Mouse (Mus musculus) neural tube, embryonic 11.5 days (tissue): ENCODE measurements at regions not wholly inside any gene's neighbourhood (a gene's known extent, or its start where the extent isn't known, plus 50 kb on each side); places are given as distances from the start of the nearest gene placed in this dataset.

Source experiments
- ATAC-seq: fragments of 200-750 bp; cut with Nextera tagmentation; 2 replicates; pipeline ENCODE4 v1.8.0; 2017; ENCODE audit warnings: moderate number of reproducible peaks, mild to moderate bottlenecking, moderate TSS enrichment, moderate library complexity; ENCODE audit not compliant: insufficient read depth, low FRiP score, low TSS enrichment
- DNase-seq: peaks from one replicate; pipeline ENCODE4 v3.0.0-alpha.2; 2015; ENCODE audit warnings: low spot score
- H3K27ac ChIP-seq: fragments of 300-500 bp; sonication (generic); 2 replicates; pipeline ENCODE4 v1.5.1; 2014; ENCODE audit warnings: low read depth, mild to moderate bottlenecking, low read length
- H3K27me3 ChIP-seq: fragments of 300-500 bp; sonication (generic); 2 replicates; pipeline ENCODE4 v1.6.1; 2014; ENCODE audit warnings: mild to moderate bottlenecking, low read length, mixed read lengths; ENCODE audit not compliant: control insufficient read depth, insufficient read depth
- H3K36me3 ChIP-seq: fragments of 300-500 bp; sonication (generic); 2 replicates; pipeline ENCODE4 v1.6.1; 2014; ENCODE audit warnings: mild to moderate bottlenecking, low read length, moderate library complexity, mixed read lengths; ENCODE audit not compliant: control insufficient read depth, insufficient read depth
- H3K4me1 ChIP-seq: fragments of 300-500 bp; sonication (generic); 2 replicates; pipeline ENCODE4 v1.6.1; 2014; ENCODE audit warnings: low read length, mixed read lengths; ENCODE audit not compliant: control insufficient read depth, insufficient read depth
- H3K4me2 ChIP-seq: fragments of 300-500 bp; sonication (generic); 2 replicates; pipeline ENCODE4 v1.6.1; 2014; ENCODE audit warnings: low read depth, mild to moderate bottlenecking, moderate library complexity
- H3K4me3 ChIP-seq: fragments of 300-500 bp; sonication (generic); 2 replicates; pipeline ENCODE4 v1.5.1; 2014; ENCODE audit warnings: low read depth, low read length
- H3K9ac ChIP-seq: fragments of 300-500 bp; sonication (generic); 2 replicates; pipeline ENCODE4 v1.6.1; 2014; ENCODE audit warnings: mild to moderate bottlenecking, low read length
- H3K9me3 ChIP-seq: fragments of 300-500 bp; sonication (generic); 2 replicates; pipeline ENCODE4 v1.6.1; 2016; ENCODE audit warnings: low read length; ENCODE audit not compliant: control insufficient read depth
- WGBS: fragments of 180-500 bp; shearing (Covaris S2); extraction: QIAGEN DNeasy Blood & Tissue Kit; methylation state at CpG from one replicate; pipeline ENCODE4 v1.1.7; 2014; 5-methylcytosine and 5-hydroxymethylcytosine counted together

- no peak overlapping the region for H3K4me2 ChIP-seq
- no peak overlapping the region for H3K4me3 ChIP-seq
- no peaks in the 10 kb centered on the region for H3K4me1 ChIP-seq
- no peaks in the 10 kb centered on the region for H3K27me3 ChIP-seq
- H3K27ac ChIP-seq = no peak overlapping the region
- no peak for DNase-seq
- no peak overlapping the region for H3K9ac ChIP-seq
- ATAC-seq = no peak
- H3K36me3 ChIP-seq = no peaks in the 10 kb centered on the region
- no peaks in the 10 kb centered on the region for H3K9me3 ChIP-seq
Measured at GRCm38 (mm10) chr4:106113747-106114146, 202.3 kb upstream of the Usp24 start.

GRCm38 (mm10) chr4:106116611-106117010 lies 199.4 kb upstream of the Usp24 start:
- H3K4me3 ChIP-seq = no peak overlapping the region
- H3K9ac ChIP-seq = no peak overlapping the region
- H3K27ac ChIP-seq = no peak overlapping the region
- 70% methylated on average over 7 of the region's 7 CpGs for WGBS
- no peak overlapping the region for H3K4me2 ChIP-seq
- no peaks in the 10 kb centered on the region for H3K36me3 ChIP-seq
- no peaks in the 10 kb centered on the region for H3K9me3 ChIP-seq
- ATAC-seq (no peak), DNase-seq (no peak)
- no peaks in the 10 kb centered on the region for H3K4me1 ChIP-seq
- H3K27me3 ChIP-seq = no peaks in the 10 kb centered on the region

DNA sequence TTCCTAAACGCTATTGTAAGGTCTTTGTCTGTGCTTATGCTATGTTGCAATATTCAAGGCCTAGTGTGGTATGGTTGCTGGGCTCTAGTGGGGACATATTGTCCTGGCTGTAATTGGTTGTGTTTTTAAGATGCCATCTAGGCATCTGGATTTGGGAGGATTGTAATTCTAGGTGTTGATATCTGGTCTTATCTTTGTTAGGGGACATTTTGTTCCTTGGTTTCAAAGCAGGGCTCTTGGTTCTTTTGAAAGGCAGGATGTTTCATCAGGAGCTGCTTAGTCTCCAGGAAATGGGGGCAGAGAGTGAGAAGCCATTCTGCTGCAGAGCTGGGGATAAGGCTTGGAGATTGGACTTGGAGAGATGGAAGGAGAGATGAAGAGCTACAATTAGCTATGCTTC lies 194.7 kb upstream of the Usp24 start:
- H3K4me2 ChIP-seq = no peak overlapping the region
- H3K4me1 ChIP-seq = no peaks in the 10 kb centered on the region

GRCm38 (mm10) chr4:106123038-106123654 lies 192.9 kb upstream of the Usp24 start:
- Histone ChIP-seq H3K9ac (no peak overlapping the region), H3K9me3 (no peaks in the 10 kb centered on the region), H3K36me3 (no peaks in the 10 kb centered on the region), H3K4me1 (no peaks in the 10 kb centered on the region), H3K27me3 (no peaks in the 10 kb centered on the region), H3K4me3 (no peak overlapping the region), H3K27ac (no peak overlapping the region), H3K4me2 (no peak overlapping the region)
- no peak for ATAC-seq
- no peak for DNase-seq
- WGBS = 89% methylated on average over 8 of the region's 8 CpGs

More for the DNA sequence above, 194.7 kb upstream of the Usp24 start:
- WGBS = 74% methylated on average over 1 of the region's 1 CpGs
- Histone ChIP-seq H3K9ac (no peak overlapping the region), H3K36me3 (no peaks in the 10 kb centered on the region), H3K27me3 (no peaks in the 10 kb centered on the region), H3K27ac (no peak overlapping the region), H3K9me3 (no peaks in the 10 kb centered on the region), H3K4me3 (no peak overlapping the region)
- ATAC-seq = no peak
- no peak for DNase-seq

DNA sequence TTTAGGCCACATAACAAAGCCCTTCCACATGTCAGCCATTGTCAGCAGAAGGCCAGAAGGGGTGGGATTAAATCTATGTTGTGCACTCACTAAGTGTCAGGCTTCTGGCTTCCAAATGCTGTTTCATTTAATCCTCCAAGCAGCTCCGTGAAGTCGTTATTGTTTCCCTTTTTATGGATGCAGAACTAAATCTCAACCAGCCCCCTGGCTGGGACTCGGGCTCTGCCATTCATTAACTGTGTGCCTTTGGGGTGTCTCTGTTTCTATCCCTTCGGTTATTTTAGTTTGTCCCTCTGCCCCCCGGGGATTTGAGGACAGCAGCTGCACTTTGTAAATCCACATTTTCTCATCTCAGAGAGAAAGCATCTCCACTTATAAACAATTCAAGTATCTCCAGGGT lies 188.8 kb upstream of the Usp24 start:
- no peak overlapping the region for H3K9ac ChIP-seq
- no peaks in the 10 kb centered on the region for H3K9me3 ChIP-seq
- H3K4me2 ChIP-seq = no peak overlapping the region
- DNase-seq = no peak
- H3K27ac ChIP-seq = no peak overlapping the region
- H3K4me1 ChIP-seq = no peaks in the 10 kb centered on the region
- H3K4me3 ChIP-seq = no peak overlapping the region
- H3K36me3 ChIP-seq = no peaks in the 10 kb centered on the region
- no peaks in the 10 kb centered on the region for H3K27me3 ChIP-seq
- 62% methylated on average over 5 of the region's 5 CpGs for WGBS
- no peak for ATAC-seq

- Histone ChIP-seq H3K9me3 (no peaks in the 10 kb centered on the region), H3K27ac (no peak overlapping the region), H3K4me2 (no peak overlapping the region), H3K36me3 (no peaks in the 10 kb centered on the region), H3K27me3 (no peaks in the 10 kb centered on the region), H3K9ac (no peak overlapping the region), H3K4me3 (no peak overlapping the region), H3K4me1 (no peaks in the 10 kb centered on the region)
- ATAC-seq = no peak
- 52% methylated on average over 7 of the region's 7 CpGs for whole genome bisulfite sequencing
- DNase-seq = peak; percentile 34
Measured at GRCm38 (mm10) chr4:106127641-106128040, 188.4 kb upstream of the Usp24 start.

DNA sequence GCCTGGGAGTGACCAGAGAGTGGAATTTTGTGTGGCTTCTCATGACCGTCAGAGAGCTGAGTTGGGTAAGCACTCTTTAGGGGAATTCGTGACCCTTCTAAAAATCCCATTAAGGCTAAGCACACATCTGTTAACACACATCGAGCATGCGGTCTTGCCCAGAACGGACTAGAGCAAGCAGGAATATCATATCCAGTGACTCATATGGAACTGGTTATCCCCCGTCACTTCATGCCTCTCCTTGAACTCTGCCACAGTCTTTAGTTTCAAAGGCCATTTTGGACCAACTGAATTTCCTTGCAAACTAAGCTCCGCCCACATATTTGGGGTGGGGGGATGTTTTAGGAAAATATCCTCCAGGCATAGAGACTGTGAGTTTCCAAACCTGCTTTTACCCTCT lies 186.7 kb upstream of the Usp24 start:
- Histone ChIP-seq H3K9ac (no peak overlapping the region), H3K4me1 (no peaks in the 10 kb centered on the region), H3K27me3 (no peaks in the 10 kb centered on the region), H3K4me3 (no peak overlapping the region), H3K27ac (no peak overlapping the region), H3K4me2 (no peak overlapping the region), H3K9me3 (no peaks in the 10 kb centered on the region), H3K36me3 (no peaks in the 10 kb centered on the region)
- peak; percentile 23 for DNase-seq
- WGBS = 67% methylated on average over 7 of the region's 7 CpGs
- no peak for ATAC-seq

DNA sequence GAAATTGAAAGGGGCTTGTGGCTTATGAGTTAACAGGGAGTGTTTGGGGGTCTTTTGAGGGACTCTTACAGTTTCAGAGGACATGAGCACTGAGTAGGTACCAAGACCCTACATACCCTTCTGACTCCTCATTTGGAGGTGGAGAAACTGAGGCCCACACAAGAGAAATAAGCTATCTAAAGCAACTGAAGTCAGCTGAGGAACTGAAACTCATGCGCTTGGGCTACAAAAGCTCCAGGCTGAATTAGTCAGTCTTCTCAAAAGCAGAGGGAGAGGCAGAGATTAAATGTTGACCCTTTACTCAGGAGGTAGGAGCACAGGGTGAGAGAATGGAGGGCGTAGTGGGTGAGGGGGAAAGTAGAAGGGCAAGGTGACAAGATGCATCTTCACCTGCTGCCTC lies 186.2 kb upstream of the Usp24 start:
- 87% methylated on average over 2 of the region's 2 CpGs for WGBS
- no peak overlapping the region for H3K9ac ChIP-seq
- H3K27me3 ChIP-seq = no peaks in the 10 kb centered on the region
- no peaks in the 10 kb centered on the region for H3K9me3 ChIP-seq
- no peak overlapping the region for H3K4me2 ChIP-seq
- no peak overlapping the region for H3K4me3 ChIP-seq
- no peak for ATAC-seq
- no peaks in the 10 kb centered on the region for H3K36me3 ChIP-seq
- H3K27ac ChIP-seq = no peak overlapping the region
- no peak for DNase-seq
- H3K4me1 ChIP-seq = no peaks in the 10 kb centered on the region

DNA sequence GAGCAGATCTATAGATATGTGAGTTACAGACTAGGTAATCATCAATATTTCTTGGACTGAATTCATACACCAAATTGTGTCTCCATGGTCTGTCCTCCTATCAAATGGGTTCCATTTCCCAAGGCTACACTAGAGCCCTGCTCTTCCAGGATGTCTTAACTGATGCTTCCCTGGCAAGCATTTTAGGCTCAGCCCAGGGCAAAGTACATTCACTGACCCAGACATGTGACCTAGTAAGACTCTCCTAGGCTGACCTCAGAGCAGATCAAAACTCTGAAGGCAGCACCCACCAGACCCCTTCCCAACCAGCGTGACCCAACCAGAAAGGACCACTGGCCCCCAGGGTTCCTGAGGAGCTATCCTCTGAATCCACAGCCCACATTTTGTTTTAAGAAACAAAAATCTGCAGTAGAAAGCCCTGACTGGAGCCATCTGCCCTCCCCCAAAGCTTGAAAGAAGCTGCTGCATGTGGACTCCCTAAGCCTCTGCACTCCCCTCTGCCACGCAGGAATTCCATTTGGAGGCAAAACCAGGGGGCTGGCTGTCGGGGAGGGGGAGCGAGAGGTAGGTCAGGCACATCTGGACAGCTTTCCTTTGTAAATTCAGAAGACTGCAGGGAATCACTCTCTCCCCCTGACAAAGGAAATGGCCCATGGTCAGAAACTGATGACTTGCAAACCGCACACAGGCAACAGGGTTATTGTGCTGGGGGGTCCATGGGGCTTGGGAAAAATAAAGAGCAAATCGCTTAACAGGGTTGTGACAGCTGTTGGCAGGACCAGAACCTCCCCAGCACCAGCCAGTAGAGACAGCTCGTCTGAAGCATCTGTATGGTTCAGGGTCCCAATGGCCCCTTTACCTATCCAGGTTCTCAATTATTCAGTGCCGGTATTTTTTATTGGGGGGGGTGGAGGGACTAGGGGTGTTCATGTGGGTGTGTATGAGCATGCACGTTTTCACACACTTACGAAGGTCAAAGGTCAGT lies 182.0 kb upstream of the Usp24 start:
- no peak overlapping the region for H3K27ac ChIP-seq
- 55% methylated on average over 10 of the region's 10 CpGs for WGBS
- no peaks in the 10 kb centered on the region for H3K4me1 ChIP-seq
- no peaks in the 10 kb centered on the region for H3K36me3 ChIP-seq
- H3K4me3 ChIP-seq = no peak overlapping the region
- DNase-seq (peak; percentile 36), ATAC-seq (no peak)
- no peaks in the 10 kb centered on the region for H3K9me3 ChIP-seq
- no peak overlapping the region for H3K4me2 ChIP-seq
- H3K27me3 ChIP-seq = no peaks in the 10 kb centered on the region
- H3K9ac ChIP-seq = no peak overlapping the region
